Mouse (Mus musculus): ENCODE results near the gene Tmem179.

Gene Tmem179

GRCm38 (mm10) chr12:112516697-112517337 is at the start of gene Tmem179:
Tmem179 (minus strand) TSS chr12:112516747.
- DNase-seq (ENCODE audit: low read depth): peak; percentile 4

- DNase-seq (ENCODE audit: low read depth): no peak
Observed at GRCm38 (mm10) chr12:112563011-112563410, 46.5 kb upstream of the Tmem179 start.

- no peak for DNase-seq (ENCODE audit: low read depth)
Observed at GRCm38 (mm10) chr12:112562462-112562861, 45.9 kb upstream of the Tmem179 start.

DNA sequence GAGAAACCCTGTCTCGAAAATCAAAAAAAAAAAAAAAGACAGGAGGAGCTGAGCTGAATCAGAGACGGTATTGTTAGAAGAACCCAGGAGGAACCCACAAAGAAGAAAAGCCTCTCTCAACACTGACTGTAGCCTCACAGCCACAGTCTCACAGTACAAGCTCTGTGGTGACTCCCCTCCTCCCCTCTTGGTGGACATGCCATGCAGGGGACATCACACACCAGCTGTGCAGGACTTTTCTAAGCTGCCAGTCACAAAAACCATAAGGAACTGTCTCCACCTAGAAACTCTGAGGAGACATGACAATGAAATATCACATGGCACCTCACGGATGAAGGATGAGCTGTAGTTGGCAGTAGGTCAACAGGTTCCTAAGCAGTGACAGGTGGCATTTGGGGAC is 44.6 kb upstream of the Tmem179 start:
- DNase-seq (ENCODE audit: low read depth): no peak

DNA sequence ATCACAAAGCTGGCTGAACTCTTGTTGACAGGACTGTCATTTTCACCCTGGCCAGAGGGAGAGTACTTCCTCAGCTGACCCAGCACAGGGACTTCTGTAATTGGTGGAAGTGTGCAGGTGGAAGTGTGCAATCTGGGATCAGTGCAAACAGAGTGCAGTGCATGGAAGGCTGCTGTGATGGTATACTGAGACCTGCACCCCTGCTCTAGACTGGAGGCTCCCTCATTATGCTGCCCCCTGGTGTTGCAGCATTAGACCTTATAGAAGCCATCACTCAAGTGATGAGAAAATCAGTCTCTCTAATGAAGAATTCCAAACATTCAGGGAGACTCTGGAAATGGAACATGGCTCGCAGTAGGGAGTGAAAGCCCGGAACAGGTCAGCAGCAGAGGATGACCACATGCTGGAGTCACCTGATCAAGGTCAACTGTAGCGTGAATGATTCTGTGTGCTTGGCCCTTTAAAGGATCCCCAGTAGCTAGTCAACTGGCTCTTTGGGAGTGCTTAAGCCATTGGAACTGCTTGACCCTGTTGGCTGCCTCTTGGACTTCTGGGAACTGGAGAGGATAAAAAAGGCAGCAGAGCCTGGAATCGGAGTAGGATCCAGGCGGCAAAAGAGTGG is 43.7 kb upstream of the Tmem179 start:
- DNase-seq (ENCODE audit: low read depth): no peak

DNA sequence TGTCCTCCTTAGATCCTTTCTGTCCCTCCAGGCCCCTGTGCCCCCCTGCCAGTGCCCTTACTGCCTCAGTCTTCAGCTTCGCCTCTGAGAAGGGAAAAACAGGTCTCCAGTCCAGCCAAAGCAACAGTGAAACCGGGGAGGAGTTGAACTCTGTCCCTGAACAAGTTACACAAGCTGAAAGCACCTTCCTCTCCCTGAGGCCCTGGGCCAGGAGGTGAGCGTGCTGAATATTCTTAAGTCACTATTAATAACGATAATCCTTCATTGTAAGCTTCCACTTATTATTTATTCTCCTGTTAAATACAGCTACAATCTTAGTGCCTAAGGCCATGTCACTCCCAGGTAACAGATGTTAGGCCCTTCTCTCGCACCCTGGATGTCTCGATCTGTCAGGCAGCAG is 43.1 kb upstream of the Tmem179 start:
- no peak for DNase-seq (ENCODE audit: low read depth)

DNA sequence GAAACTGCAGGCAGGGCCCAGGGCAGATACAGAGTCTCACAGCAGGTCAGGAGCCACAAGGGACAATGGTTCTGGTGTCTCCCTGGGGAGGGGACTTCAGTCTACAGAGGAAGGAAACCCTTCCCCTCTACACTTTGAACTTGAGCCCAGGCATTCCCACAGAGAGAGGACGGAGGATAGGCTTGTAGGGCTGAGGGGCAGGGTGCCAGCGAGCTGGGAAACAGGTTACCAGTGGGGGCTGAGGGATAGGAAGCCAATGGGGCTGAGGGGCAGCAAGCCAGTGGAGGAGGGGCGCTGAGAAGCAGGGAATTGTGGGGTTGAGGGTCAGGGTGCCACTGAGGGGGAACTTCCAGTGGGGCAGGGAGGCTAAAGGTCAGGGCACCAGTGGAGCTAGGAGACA is 42.7 kb upstream of the Tmem179 start:
- no peak for DNase-seq (ENCODE audit: low read depth)

DNA sequence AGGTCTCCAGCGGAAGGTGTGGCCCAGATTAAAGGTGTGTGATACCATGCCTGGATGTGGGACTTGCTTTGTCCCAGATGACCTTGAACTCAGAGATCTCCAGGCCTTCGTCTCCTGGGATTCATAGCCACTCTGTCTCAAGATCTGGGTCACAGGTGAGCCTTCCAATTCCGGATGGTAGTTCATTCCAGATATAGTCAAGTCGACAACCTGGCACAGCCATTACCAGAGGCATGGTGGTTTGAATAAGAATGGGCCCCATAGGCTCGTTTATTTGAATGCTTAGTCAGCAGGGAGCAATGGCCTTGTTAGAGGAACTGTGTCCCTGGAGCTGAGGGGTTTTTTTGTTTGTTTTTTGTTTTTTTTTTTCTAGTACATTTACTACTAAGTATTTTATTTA is 40.7 kb upstream of the Tmem179 start:
- no peak for DNase-seq (ENCODE audit: low read depth)

- DNase-seq (ENCODE audit: low read depth): no peak
Observed at GRCm38 (mm10) chr12:112556531-112557060, 40.0 kb upstream of the Tmem179 start.

DNA sequence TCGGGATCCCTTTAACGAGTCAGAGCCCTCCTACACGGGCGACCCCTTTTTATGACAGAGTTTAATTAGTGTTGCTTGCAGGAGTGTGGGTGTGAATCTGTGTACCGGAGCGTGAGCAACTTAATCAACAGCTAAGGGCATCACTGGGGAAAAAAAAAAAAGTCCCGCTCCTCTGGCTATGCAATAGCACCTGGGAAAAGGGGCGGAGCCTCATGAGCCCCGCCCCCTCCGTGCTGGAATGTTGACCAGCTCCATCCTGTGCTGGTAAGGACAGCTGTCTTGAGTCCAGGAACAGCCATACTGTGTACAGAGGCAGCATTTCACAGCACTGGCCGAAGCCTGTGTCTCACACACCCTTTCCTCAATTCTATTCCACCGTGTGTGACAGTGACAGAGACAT is 38.4 kb upstream of the Tmem179 start:
- DNase-seq (ENCODE audit: low read depth): no peak

DNA sequence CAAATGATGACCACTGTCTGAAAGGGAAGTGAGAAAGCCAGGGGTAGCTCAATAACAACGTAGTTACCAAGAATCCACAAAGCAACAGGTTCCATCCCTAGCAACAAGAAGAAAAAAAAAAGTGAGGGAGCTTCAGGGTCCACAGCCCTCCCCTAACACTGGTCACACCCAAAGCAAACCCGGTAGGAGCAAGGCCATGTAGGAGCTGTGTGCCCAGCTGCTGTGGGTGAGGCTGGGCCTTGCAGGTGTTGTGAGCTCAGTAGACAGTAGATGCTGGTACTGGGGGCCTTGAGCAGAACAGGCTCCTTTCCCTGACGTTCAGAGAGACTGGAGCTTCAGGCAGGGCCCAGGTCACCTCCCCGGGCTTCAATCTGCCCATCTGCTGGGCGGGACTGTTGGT is 36.0 kb upstream of the Tmem179 start:
- no peak for DNase-seq (ENCODE audit: low read depth)

DNA sequence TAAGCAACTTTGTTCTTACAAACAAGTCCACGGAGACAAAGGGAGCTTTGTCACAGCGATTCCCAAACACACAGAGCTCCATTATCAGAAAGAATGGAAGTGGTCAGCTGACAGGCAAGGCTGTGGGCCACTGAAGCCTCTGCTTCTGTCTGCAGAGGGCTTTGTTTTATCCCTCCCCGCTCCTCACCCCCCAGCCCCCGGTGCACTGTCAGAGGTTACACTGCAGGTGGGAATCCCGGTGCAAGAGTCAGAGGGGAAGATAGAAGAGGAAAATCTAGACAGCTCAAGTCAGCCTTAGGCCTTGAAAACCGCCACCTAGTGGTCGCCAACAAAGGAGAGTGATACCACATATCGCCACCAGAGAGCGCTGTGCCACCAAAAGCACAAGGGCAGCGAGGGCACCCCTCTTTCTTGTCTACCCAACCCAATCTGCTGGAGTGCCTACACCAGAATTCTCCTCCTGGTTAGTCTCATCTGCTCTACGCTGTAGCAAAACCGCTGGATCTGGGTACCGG is 35.4 kb upstream of the Tmem179 start:
- DNase-seq (ENCODE audit: low read depth): peak; percentile 56

DNA sequence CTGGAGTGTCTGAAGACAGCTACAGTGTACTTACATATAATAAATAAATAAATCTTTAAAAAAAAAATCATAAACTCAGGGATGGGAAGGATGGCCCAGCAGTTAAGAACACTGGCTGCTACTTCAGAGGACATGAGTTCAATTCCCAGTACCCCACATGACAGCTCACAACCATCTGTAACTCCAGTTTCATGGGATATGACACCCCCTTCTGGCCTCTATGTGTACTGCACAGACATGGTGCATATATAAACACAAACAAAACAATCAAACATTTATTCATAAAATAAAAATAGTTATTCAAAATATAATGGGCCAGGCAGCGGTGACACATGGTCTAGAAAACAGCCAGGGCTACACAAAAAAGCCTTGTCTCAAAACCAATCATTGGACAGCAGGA is 32.7 kb upstream of the Tmem179 start:
- DNase-seq (ENCODE audit: low read depth): no peak

- no peak for DNase-seq (ENCODE audit: low read depth)
Observed at GRCm38 (mm10) chr12:112546110-112546509, 29.6 kb upstream of the Tmem179 start.

- no peak for DNase-seq (ENCODE audit: low read depth)
Observed at GRCm38 (mm10) chr12:112544946-112545701, 28.6 kb upstream of the Tmem179 start.

- no peak for DNase-seq (ENCODE audit: low read depth)
Observed at GRCm38 (mm10) chr12:112543941-112544340, 27.4 kb upstream of the Tmem179 start.

GRCm38 (mm10) chr12:112542920-112543300 is 26.4 kb upstream of the Tmem179 start:
- peak; percentile 57 for DNase-seq (ENCODE audit: low read depth)

GRCm38 (mm10) chr12:112542257-112542919 is 25.8 kb upstream of the Tmem179 start:
- no peak for DNase-seq (ENCODE audit: low read depth)

DNA sequence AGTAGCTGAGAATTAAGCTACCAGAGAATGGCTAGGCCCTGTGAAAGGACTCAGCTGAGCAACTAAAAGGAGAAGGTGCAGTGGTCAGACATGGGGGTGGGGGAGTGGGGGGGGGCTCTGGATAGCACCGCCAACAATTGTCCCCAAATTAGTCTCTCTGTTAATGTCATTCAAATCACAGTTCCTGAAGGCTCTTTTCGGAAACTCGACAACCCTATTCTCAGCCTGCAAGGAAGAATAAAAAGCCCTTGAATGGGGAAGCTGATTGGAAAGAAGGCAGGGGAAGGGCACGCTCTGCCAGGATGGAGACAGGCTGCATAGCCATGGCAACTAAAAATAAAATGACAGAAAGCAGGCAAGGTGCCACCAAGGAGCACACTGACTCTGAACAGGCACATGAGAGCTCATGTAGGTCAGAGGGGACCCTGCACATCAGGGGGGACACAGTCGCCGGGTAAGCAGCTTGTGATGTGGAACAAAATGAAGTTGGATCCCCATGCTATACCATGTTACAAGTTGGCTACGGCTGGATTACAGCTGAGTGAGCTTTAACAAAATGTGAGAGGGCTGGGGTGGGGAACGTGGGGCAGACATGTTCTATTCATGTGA is 25.0 kb upstream of the Tmem179 start:
- DNase-seq (ENCODE audit: low read depth): no peak

DNA sequence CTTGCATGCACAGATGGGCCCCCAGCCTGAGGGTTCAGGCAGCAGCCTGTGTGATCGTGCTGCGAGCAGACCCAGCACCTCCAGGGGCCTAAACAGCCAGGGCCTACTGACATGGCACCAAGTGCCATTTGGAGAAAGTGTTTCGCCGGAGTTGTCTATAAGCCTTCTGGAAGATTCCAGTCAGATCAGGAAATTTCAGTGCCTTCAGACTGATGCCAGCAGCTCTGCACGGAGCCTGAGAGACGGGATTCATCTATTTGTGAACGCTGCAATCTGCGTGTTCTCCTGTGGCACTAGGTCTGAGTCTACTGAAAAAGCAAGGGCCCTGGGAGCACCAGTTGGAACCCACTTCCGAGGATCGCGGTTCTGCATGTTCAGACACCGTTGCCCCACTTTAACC is 23.8 kb upstream of the Tmem179 start:
- no peak for DNase-seq (ENCODE audit: low read depth)

- DNase-seq (ENCODE audit: low read depth): no peak
Observed at GRCm38 (mm10) chr12:112539466-112539965, 23.0 kb upstream of the Tmem179 start.

DNA sequence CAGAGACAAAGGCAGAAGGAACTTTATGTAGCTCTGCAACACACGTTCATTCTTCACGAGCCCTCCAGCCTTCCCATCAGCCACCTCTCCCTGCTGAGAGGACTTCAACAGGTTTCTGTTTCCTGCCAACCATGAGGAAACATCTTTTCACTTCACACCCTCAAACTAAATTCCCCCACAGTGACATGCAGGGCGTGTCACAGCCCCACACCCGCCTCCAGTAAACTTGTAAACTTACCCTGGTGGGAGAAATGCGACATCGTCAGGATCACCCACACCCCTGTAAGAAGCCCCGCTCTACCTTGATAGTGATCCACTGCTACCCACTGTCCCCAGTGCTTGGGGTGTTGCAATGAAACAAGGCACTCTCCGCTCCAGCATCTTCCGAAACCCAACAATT is 21.8 kb upstream of the Tmem179 start:
- no peak for DNase-seq (ENCODE audit: low read depth)

All from c-Kit-positive CD71-positive TER-119-negative erythroid progenitor cells, embryonic 14.5 days (primary cell).